Comparison of ENCODE assay signal across 15 mouse cellular contexts in the genomic region with DNA sequence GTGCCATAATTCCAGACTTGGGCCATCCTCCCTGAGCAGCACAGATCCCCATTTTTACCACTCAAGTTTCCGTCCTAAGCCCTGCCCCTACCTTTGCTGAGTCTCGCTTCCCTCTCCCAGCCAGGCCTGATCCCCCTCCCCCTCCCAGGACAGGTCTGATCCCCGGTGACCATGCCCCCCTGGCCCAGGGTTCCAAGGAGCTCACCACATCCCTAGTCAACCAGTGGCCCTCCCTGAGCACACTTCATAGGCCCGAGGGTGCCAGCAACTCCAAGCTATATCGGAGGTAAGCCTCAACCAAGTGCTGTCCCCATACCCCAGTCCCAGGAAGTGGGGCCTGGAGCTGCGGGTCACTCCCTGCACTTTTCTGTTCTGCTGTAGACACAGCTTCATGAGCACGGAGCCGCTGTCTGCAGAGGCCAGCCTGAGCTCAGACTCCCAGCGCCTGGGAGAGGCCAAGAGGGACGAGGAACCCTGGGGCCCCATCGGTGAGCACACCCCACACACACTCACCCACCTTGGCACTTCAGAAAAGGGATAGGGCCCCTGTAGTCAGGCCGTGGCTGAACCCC. TPM values are rescaled to one million over a fixed set of nuclear protein-coding genes. Genes with fewer than 3 reads are reported as not detected.
DNase-seq lines count a peak whose midpoint lies in the region; ATAC-seq lines count a peak whose summit lies in the region.
"Had no signal": no experiment of that assay in that cellular context is flagged by ENCODE, and none has a peak within 500 bp of the region (broad histone marks: within the 10 kb centered on the region; RNA-seq: fewer than 3 reads in every experiment).

No protein-coding gene starts in this region.

- peaks cover 74% of the 10 kb centered on the region for H3K27me3 ChIP-seq in heart, embryonic 10.5 days (ENCODE audit: insufficient read depth, poor library complexity, severe bottlenecking)
- peaks cover 72% of the 10 kb centered on the region for H3K27me3 ChIP-seq in heart, embryonic 12.5 days (replicated peaks)

- no peak overlapping the region for H3K4me2 ChIP-seq in heart, embryonic 12.5 days
- H3K4me2 ChIP-seq: hindbrain, embryonic 14.5 days had no signal

- H3K4me3 ChIP-seq in heart, embryonic 10.5 days, result no peak overlapping the region
- no peak overlapping the region for H3K4me3 ChIP-seq in heart, embryonic 12.5 days

- H3K9ac ChIP-seq in heart, embryonic 12.5 days, result no peak overlapping the region
- H3K9ac ChIP-seq: hindbrain, embryonic 14.5 days had no signal

- H3K4me1 ChIP-seq in heart, embryonic 10.5 days, result peaks cover 38% of the 10 kb centered on the region
- peaks cover 20% of the 10 kb centered on the region for H3K4me1 ChIP-seq in heart, embryonic 12.5 days (replicated peaks)

- no peaks in the 10 kb centered on the region for H3K9me3 ChIP-seq in heart, embryonic 10.5 days
- no peaks in the 10 kb centered on the region for H3K9me3 ChIP-seq in heart, embryonic 12.5 days (replicated peaks)
- H3K9me3 ChIP-seq: forebrain, embryonic 13.5 days; heart, embryonic 15.5 days; liver, embryonic 15.5 days; midbrain, embryonic 13.5 days had no signal

- no peak overlapping the region for H3K27ac ChIP-seq in heart, embryonic 10.5 days
- H3K27ac ChIP-seq in heart, embryonic 12.5 days (ENCODE audit: poor library complexity, severe bottlenecking), result no peak overlapping the region
- H3K27ac ChIP-seq: forebrain, embryonic 13.5 days; heart, embryonic 15.5 days; hindbrain, embryonic 14.5 days; liver, embryonic 15.5 days; midbrain, embryonic 13.5 days had no signal

- peaks cover 35% of the 10 kb centered on the region for H3K36me3 ChIP-seq in heart, embryonic 10.5 days
- peaks cover 36% of the 10 kb centered on the region for H3K36me3 ChIP-seq in heart, embryonic 12.5 days

- DNase-seq in adrenal gland, postnatal 10 days, result peak; percentile 14
- DNase-seq in adrenal gland, postnatal 4 days (ENCODE audit: low spot score in 2 of 2), result no peak
- peak; percentile 76 for DNase-seq in heart, embryonic 10.5 days (ENCODE audit: low spot score)
- peak; percentile 7 for DNase-seq in right cerebral cortex, postnatal 25 days
- no peak for DNase-seq in right cerebral cortex, adult 2 months (ENCODE audit: low spot score in 2 of 2)
- DNase-seq in embryo, embryonic 10.5 days (ENCODE audit: low spot score), result no peak
- no peak for DNase-seq in kidney, postnatal 14 days
- DNase-seq: kidney, adult 2 months; lung, postnatal 36 days had no signal

- WGBS in heart, embryonic 10.5 days, result 16% methylated on average over 12 of the region's 12 CpGs
- WGBS in heart, embryonic 12.5 days, result 17% methylated on average over 12 of the region's 12 CpGs

- no peak for ATAC-seq in heart, embryonic 12.5 days (ENCODE audit: insufficient number of reproducible peaks, low FRiP score)
- ATAC-seq: forebrain, embryonic 13.5 days; midbrain, embryonic 13.5 days had no signal

RNA-seq across cellular contexts. Expression of a gene that starts 7.1 kb away (rescaled TPM):
- total RNA-seq in adrenal gland, postnatal 10 days (2021), result 100 to 1,000 TPM; 327 to 377 TPM
- total RNA-seq in adrenal gland, postnatal 4 days (2021), result 100 to 1,000 TPM; 254 to 261 TPM
- 313 and 314 TPM in 2 replicates for polyA plus RNA-seq in heart, embryonic 10.5 days (2016; fragmentation: Nextera tagmentation; extraction: Ambion mirVana)
- 253 and 260 TPM in 2 replicates for polyA plus RNA-seq in heart, embryonic 12.5 days (2016; fragmentation: Nextera tagmentation; extraction: Ambion mirVana)

RNA-seq across cellular contexts. Expression of a gene that starts 7.4 kb away (rescaled TPM):
- 10 to 100 TPM; 21.2 to 34.3 TPM for total RNA-seq in adrenal gland, postnatal 10 days (2021)
- 10 to 100 TPM; 59.3 to 61.2 TPM for total RNA-seq in adrenal gland, postnatal 4 days (2021)
- polyA plus RNA-seq in heart, embryonic 10.5 days (2016; fragmentation: Nextera tagmentation; extraction: Ambion mirVana), result 0.74 and 1.8 TPM in 2 replicates
- 1.7 and 1.8 TPM in 2 replicates for polyA plus RNA-seq in heart, embryonic 12.5 days (2016; fragmentation: Nextera tagmentation; extraction: Ambion mirVana)

RNA-seq across cellular contexts. Expression of a gene that starts 29.5 kb away (rescaled TPM):
- 100 to 1,000 TPM; 161 to 189 TPM for total RNA-seq in adrenal gland, postnatal 10 days (2021)
- total RNA-seq in adrenal gland, postnatal 4 days (2021), result 100 to 1,000 TPM; 170 to 175 TPM
- polyA plus RNA-seq in heart, embryonic 10.5 days (2016; fragmentation: Nextera tagmentation; extraction: Ambion mirVana), result 109 and 151 TPM in 2 replicates
- 189 and 191 TPM in 2 replicates for polyA plus RNA-seq in heart, embryonic 12.5 days (2016; fragmentation: Nextera tagmentation; extraction: Ambion mirVana)

RNA-seq across cellular contexts. Expression of a gene that starts 34.6 kb away (rescaled TPM):
- 10 to 100 TPM; 26.6 to 64.2 TPM for total RNA-seq in adrenal gland, postnatal 10 days (2021)
- total RNA-seq in adrenal gland, postnatal 4 days (2021), result 100 to 1,000 TPM in 1 of 2 experiments, 10 to 100 TPM in 1; 75.5 to 140 TPM
- polyA plus RNA-seq in heart, embryonic 10.5 days (2016; fragmentation: Nextera tagmentation; extraction: Ambion mirVana), result 88.9 and 128 TPM in 2 replicates
- polyA plus RNA-seq in heart, embryonic 12.5 days (2016; fragmentation: Nextera tagmentation; extraction: Ambion mirVana), result 114 and 116 TPM in 2 replicates

RNA-seq across cellular contexts. Expression of a gene that starts 46.9 kb away (rescaled TPM):
- total RNA-seq in adrenal gland, postnatal 10 days (2021), result 10 to 100 TPM; 12.3 to 15.3 TPM
- 10 to 100 TPM; 22.5 to 22.9 TPM for total RNA-seq in adrenal gland, postnatal 4 days (2021)
- 1.7 and 3.6 TPM in 2 replicates for polyA plus RNA-seq in heart, embryonic 10.5 days (2016; fragmentation: Nextera tagmentation; extraction: Ambion mirVana)
- polyA plus RNA-seq in heart, embryonic 12.5 days (2016; fragmentation: Nextera tagmentation; extraction: Ambion mirVana), result 4.5 and 5.6 TPM in 2 replicates

Comparison
In these comparisons a context has a peak if more than half of its experiments do, and no peak if none do; other contexts are left out.
1. DNase-seq: peak in adrenal gland, postnatal 10 days (single experiment), heart, embryonic 10.5 days (single experiment) and right cerebral cortex, postnatal 25 days (single experiment); none in adrenal gland, postnatal 4 days (0 of 2), right cerebral cortex, adult 2 months (0 of 2), embryo, embryonic 10.5 days (single experiment) and kidney, postnatal 14 days (single experiment).